Mouse (Mus musculus): ENCODE measurements around the gene Wdcp. TPM values are rescaled to one million over a fixed set of nuclear protein-coding genes. Genes with fewer than 3 reads are reported as not detected.

Gene Wdcp
- polyA plus RNA-seq (2012; ENCODE audit: low replicate concordance): 0.63 and 2.1 TPM in 2 replicates

GRCm38 (mm10) chr12:4842890-4843597 is at the start of gene Wdcp:
Wdcp (plus strand) TSS chr12:4843303.

DNA sequence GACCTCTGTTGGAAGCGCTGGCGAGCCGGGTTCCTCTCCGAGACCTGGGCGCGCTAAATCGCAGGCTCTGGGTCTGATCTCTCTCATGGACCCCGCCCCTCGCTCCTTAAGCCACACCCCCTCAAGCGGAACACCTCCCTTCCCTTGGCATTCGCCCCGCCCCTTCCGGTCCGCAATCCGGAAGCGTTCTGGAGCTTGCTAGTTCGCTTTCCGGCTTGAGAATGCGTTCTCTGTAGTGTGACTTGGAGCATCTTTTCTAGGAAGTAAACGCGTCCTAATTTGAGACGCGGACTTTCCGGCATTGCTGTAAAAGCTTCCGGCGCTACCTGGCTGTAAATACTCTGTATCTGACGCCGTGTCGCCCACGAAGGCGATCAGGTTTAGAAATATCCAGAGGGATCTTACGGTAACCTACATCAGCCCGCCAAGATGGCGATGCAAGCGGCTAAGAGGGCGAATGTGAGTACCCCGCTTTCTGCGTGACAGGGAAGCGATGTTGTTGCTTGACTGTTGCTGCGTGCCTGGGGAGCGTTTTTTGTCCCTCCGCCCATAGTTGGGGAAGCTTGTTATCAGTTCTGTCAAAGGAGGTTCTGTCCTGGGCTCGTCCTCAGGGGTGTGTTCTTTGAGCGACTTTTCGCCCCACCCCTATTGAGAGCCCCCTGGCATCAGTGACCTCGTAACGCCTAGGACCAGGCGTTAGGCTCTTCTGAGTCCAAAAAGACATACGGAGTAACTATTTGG is 25.6 kb upstream of the Wdcp start, which contains the start of gene Sf3b6:
TSS of gene Sf3b6 (plus strand) at position 184 of the 741 bp plus-strand sequence.

DNA sequence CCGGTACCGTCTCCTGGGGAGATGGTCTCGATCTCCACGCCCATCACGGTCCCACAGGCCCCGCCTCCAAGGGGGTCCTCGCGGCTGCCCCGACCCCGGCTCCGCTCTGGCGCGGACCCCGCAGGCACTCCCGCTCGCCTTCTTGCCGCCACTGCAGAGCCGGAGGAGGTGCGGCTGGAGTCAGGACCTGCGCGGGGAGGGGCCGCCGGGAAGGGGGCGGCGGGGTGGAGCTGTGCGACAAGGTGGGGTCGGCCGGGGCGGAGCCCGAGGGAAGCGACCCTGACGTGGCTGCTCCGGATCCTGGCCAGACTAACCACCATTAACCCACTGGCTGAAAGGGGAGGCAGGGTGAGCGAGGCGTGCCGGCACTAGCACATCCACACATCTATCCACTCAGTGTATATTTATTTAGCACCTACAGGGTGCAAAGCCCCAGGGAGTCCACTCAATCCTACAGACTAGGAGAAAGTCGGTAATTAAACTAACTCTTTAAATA is 1.7 kb upstream of the Wdcp start, which contains the start of gene Fkbp1b:
TSS of gene Fkbp1b (minus strand) at position 200 of the 496 bp plus-strand sequence.

GRCm38 (mm10) chr12:4874161-4874927 is 31.2 kb downstream of the Wdcp start, which contains the start of gene Mfsd2b:
Mfsd2b (minus strand) TSS chr12:4874359.

GRCm38 (mm10) chr12:4906951-4907906 is 64.1 kb downstream of the Wdcp start, which contains the start of gene Ubxn2a:
Ubxn2a (minus strand) TSS chr12:4907705.

Other genes starting within 250 kb of the Wdcp start
- not detected in 2 replicates for gene Fam228a, start 104.9 kb upstream of the Wdcp start, polyA plus RNA-seq (2012; ENCODE audit: low replicate concordance)
- 0.12 TPM in 1 of 2 replicates, not detected in the other for gene Pfn4, start 74.3 kb upstream of the Wdcp start, polyA plus RNA-seq (2012; ENCODE audit: low replicate concordance)
- gene Fam228b, start 74.0 kb upstream of the Wdcp start, polyA plus RNA-seq (2012; ENCODE audit: low replicate concordance): 0.38 and 0.51 TPM in 2 replicates
- 4.2 and 7.6 TPM in 2 replicates for gene Sf3b6, start 25.8 kb upstream of the Wdcp start, polyA plus RNA-seq (2012; ENCODE audit: low replicate concordance)
- 2.6 and 2.9 TPM in 2 replicates for gene Fkbp1b, start 1.7 kb upstream of the Wdcp start, polyA plus RNA-seq (2012; ENCODE audit: low replicate concordance)
- gene Mfsd2b, start 31.1 kb downstream of the Wdcp start, polyA plus RNA-seq (2012; ENCODE audit: low replicate concordance): 8.0 and 29.2 TPM in 2 replicates
- gene Ubxn2a, start 64.4 kb downstream of the Wdcp start, polyA plus RNA-seq (2012; ENCODE audit: low replicate concordance): 5.7 and 10.9 TPM in 2 replicates
- 18.4 and 50.3 TPM in 2 replicates for gene Atad2b, start 74.0 kb downstream of the Wdcp start, polyA plus RNA-seq (2012; ENCODE audit: low replicate concordance)